Mouse (Mus musculus): ENCODE measurements around the gene Gm26727.

DNA sequence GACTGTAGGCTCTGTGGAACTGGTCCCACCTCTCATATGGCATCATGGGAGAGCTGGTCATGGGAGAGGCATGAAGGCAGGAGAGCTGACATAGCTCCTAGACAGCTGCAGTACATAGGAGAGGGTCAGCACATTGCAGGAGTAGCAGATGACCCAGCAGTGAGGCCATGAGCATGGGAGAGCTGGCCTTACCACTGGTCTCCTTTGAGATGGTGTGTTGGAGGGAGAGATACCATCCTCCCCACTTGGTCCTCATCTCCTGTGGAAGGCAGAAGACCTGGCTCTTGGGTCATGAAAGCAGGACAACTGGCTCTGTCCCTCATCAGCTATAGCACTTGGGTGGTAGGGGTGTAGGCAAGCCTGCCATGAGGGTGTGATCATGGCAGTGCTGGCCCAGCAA is 12.1 kb downstream of the Gm26727 start:
- TF ChIP-seq CTCF (IDR thresholded peaks at IDR 0.05; ENCODE audit: low read depth) (no peak), EP300 (IDR thresholded peaks at IDR 0.05; ENCODE audit: low read depth) (no peak)

All from liver, postnatal 0 days (tissue).